13 mouse cellular contexts compared by ENCODE assay signal in genomic region chr12:106568541-106569085, GRCm38 (mm10).
"Had no signal": no experiment of that assay in that cellular context is flagged by ENCODE, and none has a peak within 500 bp of the region (broad histone marks: within the 10 kb centered on the region; RNA-seq: fewer than 3 reads in every experiment).

No protein-coding gene starts in this region.

- H3K27ac ChIP-seq: left cerebral cortex, adult 2 months; limb, embryonic 15.5 days; liver, embryonic 12.5 days; midbrain, embryonic 10.5 days; neural tube, embryonic 15.5 days had no signal

- H3K4me1 ChIP-seq: limb, embryonic 15.5 days; liver, embryonic 12.5 days had no signal

- DNase-seq: kidney, postnatal 25 days; lung, embryonic 14.5 days; lung, postnatal 10 days; lung, postnatal 4 days; midbrain, embryonic 14.5 days; thymus, adult 2 months; thymus, postnatal 25 days had no signal

- H3K4me3 ChIP-seq: left cerebral cortex, adult 2 months; limb, embryonic 15.5 days; liver, embryonic 12.5 days; midbrain, embryonic 10.5 days; myocyte; neural tube, embryonic 15.5 days had no signal

- H3K27me3 ChIP-seq: limb, embryonic 15.5 days; liver, embryonic 12.5 days; neural tube, embryonic 15.5 days had no signal
